Mouse (Mus musculus) lung, embryonic 14.5 days (tissue): ENCODE data around the gene Nxt2. TPM values are rescaled to one million over a fixed set of nuclear protein-coding genes. Genes with fewer than 3 reads are reported as not detected.
"Not testable (repeated sequence)": the region's sequence is repeated elsewhere in the genome, so short reads cannot be mapped to it uniquely, and the experiment has no call there.

Experiments
- ATAC-seq: fragments of 200-750 bp; cut with Nextera tagmentation; 2 replicates; pipeline ENCODE4 v1.8.0; 2017; ENCODE audit warnings: mild to moderate bottlenecking, moderate TSS enrichment, moderate library complexity; ENCODE audit not compliant: insufficient read depth
- DNase-seq: peaks from one replicate; pipeline ENCODE4 v3.0.0-alpha.2; 2015
- H3K27ac ChIP-seq: fragments of 300-500 bp; sonication (generic); 2 replicates; pipeline ENCODE4 v1.5.1; 2014; ENCODE audit warnings: low read depth, mild to moderate bottlenecking, moderate library complexity
- H3K27me3 ChIP-seq: fragments of 300-500 bp; sonication (generic); 2 replicates; pipeline ENCODE4 v1.6.1; 2014; ENCODE audit warnings: low read length, control low read depth; ENCODE audit not compliant: insufficient read depth
- H3K36me3 ChIP-seq: fragments of 300-500 bp; sonication (generic); 2 replicates; pipeline ENCODE4 v1.6.1; 2014; ENCODE audit warnings: control low read depth; ENCODE audit not compliant: insufficient read depth
- H3K4me1 ChIP-seq: fragments of 300-500 bp; sonication (generic); 2 replicates; pipeline ENCODE4 v1.6.1; 2014; ENCODE audit warnings: antibody characterized with exemption, control low read depth; ENCODE audit not compliant: insufficient read depth
- H3K4me2 ChIP-seq: fragments of 300-500 bp; sonication (generic); 2 replicates; pipeline ENCODE4 v1.6.1; 2014; ENCODE audit warnings: mild to moderate bottlenecking
- H3K4me3 ChIP-seq: fragments of 300-500 bp; sonication (generic); 2 replicates; pipeline ENCODE4 v1.5.1; 2014; ENCODE audit warnings: low read depth, low read length
- H3K9ac ChIP-seq: fragments of 300-500 bp; sonication (generic); 2 replicates; pipeline ENCODE4 v1.6.1; 2014
- H3K9me3 ChIP-seq: fragments of 300-500 bp; sonication (generic); 2 replicates; pipeline ENCODE4 v1.6.1; 2016; ENCODE audit warnings: low read depth, low read length, control low read depth
- CTCF ChIP-seq: IDR thresholded peaks from 2 replicates; pipeline ENCODE4 v1.5.1; 2016; ENCODE audit warnings: antibody characterized with exemption, low read depth
- WGBS: fragments of 180-500 bp; shearing (Covaris S2); extraction: QIAGEN DNeasy Blood & Tissue Kit; methylation state at CpG from one replicate; pipeline ENCODE4 v1.1.7; 2014; 5-methylcytosine and 5-hydroxymethylcytosine counted together
- polyA plus RNA-seq: library from polyadenylated mRNA; unstranded; fragments of >200 nt; fragmentation: Nextera tagmentation; extraction: Ambion mirVana; gene quantifications from 2 replicates; pipeline ENCODE4 v1.2.1, GENCODE M21; 2014

Gene Nxt2
- polyA plus RNA-seq, 1 experiment from 2014 or later, result 21.6 TPM

- Histone ChIP-seq H3K4me1 (no peaks in the 10 kb centered on the region), H3K9me3 (no peaks in the 10 kb centered on the region), H3K36me3 (no peaks in the 10 kb centered on the region), H3K27ac (no peak within 1 kb of the TSS), H3K4me2 (no peak within 1 kb of the TSS), H3K27me3 (no peaks in the 10 kb centered on the region), H3K4me3 (no peak within 1 kb of the TSS), H3K9ac (no peak within 1 kb of the TSS)
- no peak for TF ChIP-seq CTCF
- ATAC-seq, result no peak; the same call in 1 of the 2 replicates
- DNase-seq, result no peak
- WGBS, result 12% methylated on average over 5 of the region's 5 CpGs
Observed at GRCm38 (mm10) chrX:142196831-142197230, 29.7 kb upstream of the Nxt2 start, which contains the start of gene Gucy2f. TSS of gene Gucy2f (minus strand) at chrX:142196931.

GRCm38 (mm10) chrX:142200295-142200694, 26.3 kb upstream of the Nxt2 start:
- TF ChIP-seq CTCF, result peak; percentile 88
- Histone ChIP-seq H3K27ac (no peak overlapping the region), H3K9me3 (no peaks in the 10 kb centered on the region), H3K9ac (no peak overlapping the region), H3K4me1 (no peaks in the 10 kb centered on the region), H3K4me3 (no peak overlapping the region), H3K27me3 (no peaks in the 10 kb centered on the region), H3K4me2 (no peak overlapping the region), H3K36me3 (no peaks in the 10 kb centered on the region)
- WGBS, result 11% methylated on average over 3 of the region's 3 CpGs
- ATAC-seq (no peak), DNase-seq (peak; percentile 81)

- H3K4me2 ChIP-seq, result peak overlapping the region; percentile 56
- H3K27me3 ChIP-seq, result no peaks in the 10 kb centered on the region
- TF ChIP-seq CTCF, result no peak
- no peak overlapping the region for H3K9ac ChIP-seq
- H3K4me3 ChIP-seq, result peak overlapping the region; percentile 45
- peak; percentile 70 for ATAC-seq
- peak; percentile 76 for DNase-seq
- WGBS, result 11% methylated on average over 15 of the region's 15 CpGs
- no peaks in the 10 kb centered on the region for H3K36me3 ChIP-seq
- H3K9me3 ChIP-seq, result no peaks in the 10 kb centered on the region
- H3K27ac ChIP-seq, result peak overlapping the region; percentile 94
- H3K4me1 ChIP-seq, result no peaks in the 10 kb centered on the region
Observed at GRCm38 (mm10) chrX:142227398-142228054, 956 bp downstream of the Nxt2 start.

- DNase-seq, result peak; percentile 83
- 7% methylated on average over 26 of the region's 42 CpGs for WGBS
- peak overlapping the region; percentile 51 for H3K9ac ChIP-seq
- no peaks in the 10 kb centered on the region for H3K4me1 ChIP-seq
- peak overlapping the region; percentile 94 for H3K27ac ChIP-seq
- H3K9me3 ChIP-seq, result no peaks in the 10 kb centered on the region
- peak overlapping the region; percentile 45 for H3K4me3 ChIP-seq
- no peaks in the 10 kb centered on the region for H3K27me3 ChIP-seq
- peak; percentile 98 for ATAC-seq
- H3K4me2 ChIP-seq, result peak overlapping the region; percentile 56
- H3K36me3 ChIP-seq, result no peaks in the 10 kb centered on the region
- TF ChIP-seq CTCF, result no peak
Observed at GRCm38 (mm10) chrX:142228055-142228768, 1.6 kb downstream of the Nxt2 start.

- no peak for TF ChIP-seq CTCF
- Histone ChIP-seq H3K4me2 (peak overlapping the region; percentile 53), H3K4me1 (no peaks in the 10 kb centered on the region), H3K9me3 (no peaks in the 10 kb centered on the region), H3K4me3 (peak overlapping the region; percentile 45), H3K9ac (no peak overlapping the region; the same call in 1 of the 2 replicates), H3K36me3 (no peaks in the 10 kb centered on the region), H3K27ac (no peak overlapping the region), H3K27me3 (no peaks in the 10 kb centered on the region)
- WGBS, result 43% methylated on average over 7 of the region's 7 CpGs
- ATAC-seq (no peak), DNase-seq (no peak)
Observed at GRCm38 (mm10) chrX:142228769-142229158, 2.2 kb downstream of the Nxt2 start.

GRCm38 (mm10) chrX:142236146-142236545, 9.6 kb downstream of the Nxt2 start:
- not testable (repeated sequence) for H3K4me1 ChIP-seq, H3K9me3 ChIP-seq, H3K4me3 ChIP-seq, H3K27ac ChIP-seq, H3K9ac ChIP-seq, H3K36me3 ChIP-seq, DNase-seq, H3K4me2 ChIP-seq, ATAC-seq, H3K27me3 ChIP-seq
- 89% methylated on average over 1 of the region's 1 CpGs for WGBS

GRCm38 (mm10) chrX:142237101-142237500, 10.5 kb downstream of the Nxt2 start:
- no peak overlapping the region for H3K4me2 ChIP-seq
- peak; percentile 25; the same call in 1 of the 2 replicates for TF ChIP-seq CTCF
- H3K9me3 ChIP-seq, result no peaks in the 10 kb centered on the region
- H3K27me3 ChIP-seq, result no peaks in the 10 kb centered on the region
- H3K4me1 ChIP-seq, result no peaks in the 10 kb centered on the region
- H3K4me3 ChIP-seq, result no peak overlapping the region
- H3K36me3 ChIP-seq, result no peaks in the 10 kb centered on the region
- peak; percentile 42 for DNase-seq
- no peak for ATAC-seq
- H3K27ac ChIP-seq, result no peak overlapping the region
- H3K9ac ChIP-seq, result no peak overlapping the region
- 44% methylated on average over 2 of the region's 2 CpGs for WGBS
